Mouse (Mus musculus): ENCODE data around the gene Akap13.

Gene Akap13

DNA sequence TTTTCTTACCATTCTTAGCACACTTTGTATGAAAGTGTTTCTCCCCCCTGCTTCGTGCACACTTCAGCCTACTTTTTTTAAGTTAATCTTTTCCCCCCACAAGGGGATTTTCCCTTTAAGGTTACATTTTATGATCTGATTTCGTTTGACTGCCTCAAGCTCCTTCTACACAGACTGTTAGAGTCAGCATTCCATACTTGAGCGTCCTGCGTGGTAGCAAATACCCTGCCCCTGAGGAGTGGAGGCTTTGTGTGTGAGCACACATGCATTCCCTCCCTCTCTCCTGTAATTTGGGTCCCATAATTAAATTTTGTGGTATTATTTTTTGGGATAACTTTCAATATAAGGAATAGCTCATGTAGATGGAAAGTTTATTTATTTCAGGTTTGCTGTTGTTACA lies 103.8 kb downstream of the Akap13 start:
- DNase-seq (ENCODE audit: low spot score in 2 of 2) = no peak

DNA sequence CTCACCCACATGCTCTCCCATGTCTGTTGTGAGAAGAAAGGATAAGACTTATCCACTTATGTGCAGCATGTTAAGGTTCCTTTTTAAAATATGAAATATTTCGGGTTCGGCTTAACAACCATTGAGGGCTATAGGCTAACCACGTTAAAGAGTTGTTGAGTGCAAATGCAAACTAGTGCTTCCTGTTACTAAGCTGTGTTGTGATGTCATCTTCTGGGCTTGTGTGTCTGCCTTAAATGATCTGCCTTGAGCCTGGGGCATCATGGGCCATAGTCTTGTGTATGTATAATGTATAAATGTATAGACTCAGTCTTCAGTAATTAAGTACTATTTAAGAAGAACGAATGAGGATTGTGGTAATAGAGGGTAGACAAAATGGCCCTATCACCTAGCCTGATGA lies 104.6 kb downstream of the Akap13 start:
- no peak for DNase-seq (ENCODE audit: low spot score in 2 of 2)

GRCm38 (mm10) chr7:75560566-75560965 lies 105.2 kb downstream of the Akap13 start:
- DNase-seq (ENCODE audit: low spot score in 2 of 2) = no peak

DNA sequence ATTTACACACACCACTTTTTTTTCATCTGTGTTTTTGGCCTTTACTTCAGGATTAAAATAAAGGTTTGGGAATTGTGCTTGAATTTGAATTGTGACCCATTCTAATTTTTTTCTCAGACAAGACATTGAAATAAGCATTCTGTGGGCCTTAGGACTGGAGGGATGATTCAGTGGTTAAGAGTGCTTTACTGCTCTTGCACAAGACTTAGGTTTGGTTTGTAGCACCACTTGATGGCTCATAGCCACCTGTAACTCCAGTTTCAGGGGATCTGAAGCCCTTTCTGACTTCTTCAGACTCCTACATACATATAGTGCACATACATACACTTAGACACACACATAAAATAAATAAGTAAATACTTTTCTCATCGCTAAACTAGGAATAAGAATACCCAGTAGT lies 105.8 kb downstream of the Akap13 start:
- DNase-seq (ENCODE audit: low spot score in 2 of 2) = no peak

- DNase-seq (ENCODE audit: low spot score in 2 of 2) = no peak
Measured at GRCm38 (mm10) chr7:75568276-75568675, 112.9 kb downstream of the Akap13 start.

DNA sequence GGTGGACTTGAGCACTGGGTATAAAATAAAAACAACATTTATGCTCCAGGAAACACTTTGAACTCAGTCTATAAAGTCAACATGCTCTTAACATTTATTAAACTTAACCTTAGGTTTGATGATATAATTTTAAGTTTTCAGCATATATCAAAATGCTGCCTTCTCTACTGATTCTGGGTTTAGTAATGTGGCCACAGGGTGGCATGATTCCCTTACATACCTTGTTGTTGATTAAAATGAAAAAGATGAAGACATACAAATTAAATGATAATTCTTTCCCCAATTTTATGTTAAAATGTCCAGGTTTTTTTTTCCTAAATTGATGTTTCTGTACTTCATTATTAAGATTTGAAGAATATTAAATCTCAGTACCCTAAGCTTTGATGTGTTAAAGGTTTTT lies 113.5 kb downstream of the Akap13 start:
- no peak for DNase-seq (ENCODE audit: low spot score in 2 of 2)

GRCm38 (mm10) chr7:75570218-75570617 lies 114.9 kb downstream of the Akap13 start:
- DNase-seq (ENCODE audit: low spot score in 2 of 2) = no peak

DNA sequence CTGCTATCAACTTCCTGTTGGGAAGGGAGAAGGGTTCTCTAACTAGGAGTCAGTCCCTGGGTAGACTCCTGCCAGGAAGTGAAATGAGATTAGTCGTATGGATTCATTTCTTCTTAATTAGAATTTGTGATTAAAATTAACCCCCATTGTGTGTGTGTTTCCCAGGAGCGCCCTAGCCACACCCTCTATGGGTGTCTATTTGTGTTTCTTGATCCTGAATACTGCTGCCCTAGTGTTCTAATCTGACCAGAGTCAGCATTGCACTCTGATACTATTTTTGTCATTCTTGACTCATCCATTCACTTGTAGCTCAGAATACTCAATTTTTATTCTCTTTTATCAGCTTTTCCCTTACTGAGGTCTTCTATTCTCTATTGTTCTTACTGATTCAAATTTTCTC lies 115.7 kb downstream of the Akap13 start:
- DNase-seq (ENCODE audit: low spot score in 2 of 2) = no peak

GRCm38 (mm10) chr7:75572127-75572526 lies 116.8 kb downstream of the Akap13 start:
- DNase-seq (ENCODE audit: low spot score in 2 of 2) = no peak

DNA sequence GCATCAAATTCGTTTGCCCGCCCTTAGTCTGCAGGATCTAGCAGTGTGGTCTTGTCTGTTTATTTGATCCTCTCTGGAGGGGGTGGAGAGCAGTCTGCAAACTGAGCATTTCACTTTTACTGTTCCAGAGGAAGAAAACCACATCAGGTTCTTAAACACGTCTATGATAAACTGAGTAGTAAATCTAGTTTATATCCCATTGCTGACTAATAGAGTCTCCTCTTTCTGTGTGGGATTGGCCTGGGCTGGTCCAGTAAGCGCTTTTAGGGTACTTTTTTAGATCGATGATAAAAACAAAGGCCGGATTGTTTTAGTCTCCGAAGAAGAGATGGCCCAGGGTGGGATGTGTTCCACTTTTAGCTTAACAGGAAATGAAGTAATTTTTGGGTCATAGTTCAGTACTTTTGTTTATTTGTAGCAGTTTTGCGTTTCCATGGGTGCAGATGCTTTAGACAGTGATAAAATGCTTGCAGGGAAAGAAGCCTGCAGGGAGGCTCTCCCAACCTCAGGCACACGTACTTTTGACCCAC lies 119.9 kb downstream of the Akap13 start:
- DNase-seq (ENCODE audit: low spot score in 2 of 2) = no peak

- DNase-seq (ENCODE audit: low spot score in 2 of 2) = no peak
Measured at GRCm38 (mm10) chr7:75575800-75576585, 120.7 kb downstream of the Akap13 start.

GRCm38 (mm10) chr7:75576851-75577250 lies 121.5 kb downstream of the Akap13 start:
- no peak for DNase-seq (ENCODE audit: low spot score in 2 of 2)

DNA sequence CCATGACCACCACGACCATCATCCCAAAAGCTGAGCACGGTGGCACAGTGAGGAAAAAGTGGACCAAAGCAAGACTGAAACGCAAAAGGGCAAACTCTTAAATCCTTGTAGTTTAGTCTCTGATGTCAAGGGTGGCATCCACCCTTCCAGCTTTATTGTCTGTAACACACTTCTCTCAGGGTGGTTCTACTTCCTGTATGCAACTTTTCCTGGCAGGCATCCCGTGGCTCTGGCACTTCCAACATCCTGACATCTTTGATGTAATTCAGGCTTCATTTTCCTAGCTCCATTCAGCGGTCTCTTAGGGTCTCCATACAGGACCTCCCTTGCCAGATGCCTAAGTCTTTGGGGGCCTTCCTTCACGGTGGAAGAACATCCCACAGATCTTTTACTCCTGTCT lies 122.0 kb downstream of the Akap13 start:
- DNase-seq (ENCODE audit: low spot score in 2 of 2) = no peak

- DNase-seq (ENCODE audit: low spot score in 2 of 2) = no peak
Measured at GRCm38 (mm10) chr7:75578647-75579046, 123.3 kb downstream of the Akap13 start.

- no peak for DNase-seq (ENCODE audit: low spot score in 2 of 2)
Measured at GRCm38 (mm10) chr7:75582091-75582490, 126.8 kb downstream of the Akap13 start.

GRCm38 (mm10) chr7:75584100-75584499 lies 128.8 kb downstream of the Akap13 start:
- no peak for DNase-seq (ENCODE audit: low spot score in 2 of 2)

- DNase-seq (ENCODE audit: low spot score in 2 of 2) = no peak
Measured at GRCm38 (mm10) chr7:75585409-75585808, 130.1 kb downstream of the Akap13 start.

DNA sequence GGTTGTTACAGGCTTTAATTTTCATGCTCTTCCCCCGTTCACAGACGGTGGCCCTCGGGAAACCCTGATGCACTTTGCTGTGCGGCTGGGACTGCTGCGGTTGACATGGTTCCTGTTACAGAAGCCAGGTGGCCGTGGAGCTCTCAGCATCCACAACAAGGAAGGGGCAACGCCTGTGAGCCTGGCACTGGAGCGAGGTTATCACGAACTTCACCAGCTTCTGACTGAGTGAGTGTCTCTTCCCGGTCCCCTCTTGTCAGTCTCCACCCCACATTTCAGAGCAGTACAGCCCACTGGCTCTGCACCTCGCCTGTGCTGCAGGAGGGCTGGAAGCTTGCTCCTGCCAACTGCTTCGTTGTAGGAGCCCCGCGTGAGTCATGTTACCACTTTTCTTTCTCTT lies 130.8 kb downstream of the Akap13 start:
- no peak for DNase-seq (ENCODE audit: low spot score in 2 of 2)

DNA sequence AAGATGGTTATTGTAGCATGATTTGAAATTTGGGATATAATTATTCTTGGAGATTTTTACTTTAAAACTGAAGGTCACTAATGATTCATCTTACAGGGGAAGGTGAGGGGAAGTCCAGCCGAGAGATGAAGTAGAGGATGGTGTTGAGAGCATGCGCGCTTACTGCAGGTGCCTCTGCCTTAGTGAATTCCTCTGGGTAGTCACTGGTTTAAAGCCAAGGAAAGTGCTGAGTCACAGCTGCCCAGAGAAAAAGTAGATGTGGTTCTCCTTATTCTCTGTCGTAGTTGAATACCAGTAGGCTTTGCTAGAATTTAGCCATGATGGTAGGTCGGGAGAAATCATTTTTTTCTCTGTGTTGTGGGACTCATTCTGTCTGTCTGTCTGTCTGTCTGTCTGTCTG lies 132.4 kb downstream of the Akap13 start:
- DNase-seq (ENCODE audit: low spot score in 2 of 2) = no peak

DNA sequence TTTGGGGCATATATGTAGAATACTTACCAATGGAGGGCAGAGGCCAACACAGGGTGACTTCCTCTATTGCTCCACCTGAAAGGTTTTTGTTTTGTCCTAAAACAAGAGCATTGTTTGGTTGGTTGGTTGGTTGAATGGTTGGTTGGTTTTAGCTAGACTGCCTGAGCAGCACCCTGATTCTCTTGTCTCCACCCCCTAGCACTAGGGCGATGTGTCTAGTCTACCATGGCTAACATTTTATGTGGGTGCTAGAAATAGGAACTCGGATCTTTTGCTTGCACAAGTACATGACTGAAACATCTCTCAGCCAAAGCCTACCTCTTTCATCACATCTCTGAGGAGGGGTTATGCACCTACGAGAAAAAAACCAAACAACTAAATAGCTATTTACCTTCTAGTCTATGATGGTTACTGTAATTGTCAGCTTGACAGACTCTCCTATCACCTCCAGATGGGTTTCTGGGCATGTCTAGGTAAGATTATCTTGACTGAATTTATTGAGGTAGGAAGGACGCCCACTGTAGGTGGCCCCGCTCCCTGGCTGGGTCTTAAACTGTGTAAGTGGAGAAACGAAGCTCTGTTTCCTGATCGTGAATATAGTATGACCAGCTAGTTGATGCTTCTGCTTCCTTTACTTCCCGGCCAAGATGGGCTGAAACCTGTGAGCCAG lies 134.1 kb downstream of the Akap13 start:
- DNase-seq (ENCODE audit: low spot score in 2 of 2) = no peak

GRCm38 (mm10) chr7:75591961-75592360 lies 136.6 kb downstream of the Akap13 start:
- no peak for DNase-seq (ENCODE audit: low spot score in 2 of 2)

GRCm38 (mm10) chr7:75594801-75595200 lies 139.5 kb downstream of the Akap13 start:
- no peak for DNase-seq (ENCODE audit: low spot score in 2 of 2)

- no peak for DNase-seq (ENCODE audit: low spot score in 2 of 2)
Measured at GRCm38 (mm10) chr7:75595268-75595667, 139.9 kb downstream of the Akap13 start.
